Mouse (Mus musculus) stomach, postnatal 0 days (tissue): ENCODE data around the gene Hck. TPM values are rescaled to one million over a fixed set of nuclear protein-coding genes. Genes with fewer than 3 reads are reported as not detected.
A peak's percentile ranks its signal among the peaks of the same experiment; 100 is the strongest.

Experiments used
- ATAC-seq: fragments of 200-750 bp; cut with Nextera tagmentation; 2 replicates; pipeline ENCODE4 v1.8.0; 2017; ENCODE audit not compliant: low FRiP score, low TSS enrichment
- DNase-seq: peaks from one replicate; pipeline ENCODE4 v3.0.0-alpha.2; 2016; ENCODE audit warnings: low spot score
- H3K27ac ChIP-seq: fragments of 300-500 bp; sonication (generic); replicated peaks from 2 replicates; pipeline ENCODE4 v1.5.1; 2014; ENCODE audit warnings: mild to moderate bottlenecking, control low read depth
- H3K27me3 ChIP-seq: fragments of 300-500 bp; sonication (generic); 2 replicates; pipeline ENCODE4 v1.6.1; 2014; ENCODE audit warnings: low read length; ENCODE audit not compliant: control insufficient read depth, insufficient read depth
- H3K36me3 ChIP-seq: fragments of 300-500 bp; sonication (generic); 2 replicates; pipeline ENCODE4 v1.6.1; 2014; ENCODE audit warnings: low read length, mixed read lengths; ENCODE audit not compliant: control insufficient read depth, insufficient read depth
- H3K4me1 ChIP-seq: fragments of 300-500 bp; sonication (generic); replicated peaks from 2 replicates; pipeline ENCODE4 v1.6.1; 2014; ENCODE audit warnings: antibody characterized with exemption; ENCODE audit not compliant: control insufficient read depth, insufficient read depth
- H3K4me2 ChIP-seq: fragments of 300-500 bp; sonication (generic); replicated peaks from 2 replicates; pipeline ENCODE4 v1.6.1; 2014; ENCODE audit warnings: low read depth, mild to moderate bottlenecking, control low read depth, moderate library complexity
- H3K4me3 ChIP-seq: fragments of 300-500 bp; sonication (generic); 2 replicates; pipeline ENCODE4 v1.5.1; 2014; ENCODE audit warnings: low read depth, low read length, control low read depth
- H3K9ac ChIP-seq: fragments of 300-500 bp; sonication (generic); 2 replicates; pipeline ENCODE4 v1.6.1; 2014; ENCODE audit warnings: mild to moderate bottlenecking, low read length, control low read depth, mixed read lengths
- H3K9me3 ChIP-seq: fragments of 300-500 bp; sonication (generic); 2 replicates; pipeline ENCODE4 v1.6.1; 2016; ENCODE audit warnings: low read length; ENCODE audit not compliant: control insufficient read depth
- CTCF ChIP-seq: IDR thresholded peaks from 2 replicates; pipeline ENCODE4 v1.5.1; 2016; ENCODE audit warnings: antibody characterized with exemption, low read depth, mild to moderate bottlenecking, moderate library complexity
- EP300 ChIP-seq: optimal IDR thresholded peaks from 2 replicates; pipeline ENCODE3; 2016; ENCODE audit warnings: antibody characterized with exemption
- WGBS: fragments of 180-500 bp; shearing (Covaris S2); extraction: QIAGEN DNeasy Blood & Tissue Kit; methylation state at CpG from one replicate; pipeline ENCODE4 v1.1.7; 2014; 5-methylcytosine and 5-hydroxymethylcytosine counted together
- polyA plus RNA-seq: library from polyadenylated mRNA; unstranded; fragments of >200 nt; fragmentation: Nextera tagmentation; extraction: Ambion mirVana; gene quantifications from 2 replicates; pipeline ENCODE4 v1.2.1, GENCODE M21; 2015

Hck gene
- polyA plus RNA-seq = 3.2 and 3.6 TPM in 2 replicates

GRCm38 (mm10) chr2:153108313-153109264, at the start of gene Hck:
Gene Hck, plus strand, starts transcription at chr2:153108468.
- Histone ChIP-seq H3K27me3 (no peaks in the 10 kb centered on the region), H3K4me2 (peak within 1 kb of the TSS; percentile 79), H3K36me3 (no peaks in the 10 kb centered on the region), H3K27ac (no peak within 1 kb of the TSS), H3K9ac (peak within 1 kb of the TSS; percentile 38), H3K4me3 (peak within 1 kb of the TSS; percentile 44), H3K9me3 (no peaks in the 10 kb centered on the region), H3K4me1 (no peaks in the 10 kb centered on the region)
- TF ChIP-seq CTCF (peak; percentile 13; the same call in 1 of the 2 replicates), EP300 (no peak)
- WGBS = 2% methylated on average over 49 of the region's 52 CpGs
- DNase-seq (peak; percentile 68), ATAC-seq (peak; percentile 66)

GRCm38 (mm10) chr2:153060216-153060615, 48.1 kb upstream of the Hck start:
- no peaks in the 10 kb centered on the region for H3K4me1 ChIP-seq
- 67% methylated on average over 7 of the region's 7 CpGs for WGBS
- H3K27me3 ChIP-seq = no peaks in the 10 kb centered on the region
- no peak overlapping the region for H3K4me3 ChIP-seq
- DNase-seq (no peak), ATAC-seq (no peak)
- H3K9ac ChIP-seq = no peak overlapping the region
- TF ChIP-seq CTCF = no peak
- no peak for TF ChIP-seq EP300
- no peaks in the 10 kb centered on the region for H3K9me3 ChIP-seq
- no peak overlapping the region for H3K27ac ChIP-seq
- no peaks in the 10 kb centered on the region for H3K36me3 ChIP-seq
- H3K4me2 ChIP-seq = no peak overlapping the region

- 47% methylated on average over 3 of the region's 3 CpGs for WGBS
- ATAC-seq (no peak), DNase-seq (no peak)
- no peaks in the 10 kb centered on the region for H3K4me1 ChIP-seq
- H3K9ac ChIP-seq = no peak overlapping the region
- TF ChIP-seq EP300 (no peak), CTCF (no peak)
- no peaks in the 10 kb centered on the region for H3K9me3 ChIP-seq
- no peaks in the 10 kb centered on the region for H3K27me3 ChIP-seq
- no peak overlapping the region for H3K4me3 ChIP-seq
- H3K36me3 ChIP-seq = no peaks in the 10 kb centered on the region
- no peak overlapping the region for H3K4me2 ChIP-seq
- no peak overlapping the region for H3K27ac ChIP-seq
Observed at GRCm38 (mm10) chr2:153063394-153063793, 44.9 kb upstream of the Hck start.

GRCm38 (mm10) chr2:153064190-153064970, 43.9 kb upstream of the Hck start:
- ATAC-seq = no peak
- Histone ChIP-seq H3K9me3 (no peaks in the 10 kb centered on the region), H3K4me3 (no peak overlapping the region), H3K4me1 (no peaks in the 10 kb centered on the region), H3K9ac (no peak overlapping the region), H3K4me2 (no peak overlapping the region), H3K27me3 (no peaks in the 10 kb centered on the region), H3K27ac (no peak overlapping the region), H3K36me3 (no peaks in the 10 kb centered on the region)
- 61% methylated on average over 9 of the region's 9 CpGs for WGBS
- DNase-seq = no peak
- TF ChIP-seq CTCF = no peak
- no peak for TF ChIP-seq EP300

DNA sequence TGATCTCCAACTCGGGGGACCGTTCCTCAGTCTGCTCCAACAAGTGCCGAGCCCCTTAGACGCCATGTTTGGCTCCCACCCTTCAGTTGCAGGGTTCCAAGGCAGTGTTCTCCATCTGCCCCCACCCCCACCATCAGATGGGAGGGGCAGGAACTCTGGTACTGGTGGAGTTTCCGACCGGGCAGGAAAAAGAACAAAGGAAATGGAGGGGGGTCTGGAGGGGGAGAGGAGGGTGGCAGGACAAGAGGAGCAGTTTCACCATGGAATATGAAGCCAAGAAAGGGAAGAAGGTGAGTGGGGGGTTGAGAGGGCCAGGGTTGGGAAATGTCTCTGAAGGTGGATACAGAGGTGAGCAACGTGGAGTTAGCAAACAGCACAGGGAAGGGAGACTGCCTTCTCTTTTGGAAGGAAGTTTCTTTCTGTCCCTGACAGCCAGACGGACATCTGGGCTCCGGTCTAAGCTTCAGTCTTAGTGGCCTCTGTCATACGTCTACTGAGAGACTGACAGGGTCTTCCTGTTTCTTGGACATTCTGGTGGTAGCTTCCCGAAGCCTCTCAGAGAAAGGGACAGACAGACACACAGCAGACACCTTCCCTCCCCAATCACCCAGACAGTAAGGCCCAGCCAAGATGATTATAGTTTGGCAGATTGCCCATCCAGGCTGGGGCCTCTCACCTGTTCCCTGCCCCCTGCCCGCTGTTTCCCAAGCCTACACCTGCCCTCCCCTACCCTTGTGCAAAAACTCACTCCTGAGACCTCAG, 42.3 kb upstream of the Hck start, which contains the start of gene Ccm2l:
TSS of gene Ccm2l (plus strand) at position 209 of the 762 bp plus-strand sequence.
- Histone ChIP-seq H3K4me2 (0 out of 2 replicates have a peak within 1 kb of the TSS, but pooled peaks have one; percentile 5), H3K36me3 (no peaks in the 10 kb centered on the region), H3K9ac (no peak within 1 kb of the TSS), H3K27me3 (peaks cover 11% of the 10 kb centered on the region), H3K4me3 (no peak within 1 kb of the TSS), H3K4me1 (no peaks in the 10 kb centered on the region), H3K27ac (no peak within 1 kb of the TSS), H3K9me3 (no peaks in the 10 kb centered on the region)
- DNase-seq (no peak), ATAC-seq (no peak)
- TF ChIP-seq EP300 = no peak
- TF ChIP-seq CTCF = no peak
- WGBS = 35% methylated on average over 12 of the region's 12 CpGs
